Mouse (Mus musculus): Measurements from ENCODE around the gene Lrmda. TPM values are rescaled to one million over a fixed set of nuclear protein-coding genes. Genes with fewer than 3 reads are reported as not detected.

The Lrmda gene
- polyA plus RNA-seq, 1 experiment from 2014 or later: 0.66 TPM

- DNase-seq (ENCODE audit: low spot score) (no peak), ATAC-seq (ENCODE audit: insufficient read depth, low FRiP score, low TSS enrichment) (no peak)
- WGBS: 66% methylated on average over 4 of the region's 4 CpGs
- Histone ChIP-seq H3K27me3 (ENCODE audit: control insufficient read depth, insufficient read depth, low read length) (no peaks in the 10 kb centered on the region), H3K27ac (ENCODE audit: low read depth, low read length) (no peak overlapping the region), H3K4me1 (ENCODE audit: control insufficient read depth, insufficient read depth, low read length) (no peaks in the 10 kb centered on the region), H3K4me2 (ENCODE audit: low read depth) (no peak overlapping the region), H3K36me3 (ENCODE audit: control insufficient read depth, insufficient read depth, low read length) (no peaks in the 10 kb centered on the region), H3K9me3 (ENCODE audit: control insufficient read depth, low read length) (no peaks in the 10 kb centered on the region), H3K9ac (ENCODE audit: low read length) (no peak overlapping the region), H3K4me3 (ENCODE audit: low read depth, low read length) (no peak overlapping the region)
These were observed 667.4 kb downstream of the Lrmda start for GRCm38 (mm10) chr14:22686886-22687285.

GRCm38 (mm10) chr14:22688399-22688798 lies 668.9 kb downstream of the Lrmda start:
- Histone ChIP-seq H3K9me3 (ENCODE audit: control insufficient read depth, low read length) (no peaks in the 10 kb centered on the region), H3K4me3 (ENCODE audit: low read depth, low read length) (no peak overlapping the region), H3K4me1 (ENCODE audit: control insufficient read depth, insufficient read depth, low read length) (no peaks in the 10 kb centered on the region), H3K9ac (ENCODE audit: low read length) (no peak overlapping the region), H3K36me3 (ENCODE audit: control insufficient read depth, insufficient read depth, low read length) (no peaks in the 10 kb centered on the region), H3K27ac (ENCODE audit: low read depth, low read length) (no peak overlapping the region), H3K27me3 (ENCODE audit: control insufficient read depth, insufficient read depth, low read length) (no peaks in the 10 kb centered on the region), H3K4me2 (ENCODE audit: low read depth) (no peak overlapping the region)
- DNase-seq (ENCODE audit: low spot score) (no peak), ATAC-seq (ENCODE audit: insufficient read depth, low FRiP score, low TSS enrichment) (no peak)
- WGBS: 84% methylated on average over 2 of the region's 2 CpGs

- no peak for ATAC-seq (ENCODE audit: insufficient read depth, low FRiP score, low TSS enrichment)
- no peak for DNase-seq (ENCODE audit: low spot score)
- H3K27ac ChIP-seq (ENCODE audit: low read depth, low read length): no peak overlapping the region
These were observed 675.9 kb downstream of the Lrmda start for GRCm38 (mm10) chr14:22695448-22695847.

GRCm38 (mm10) chr14:22695931-22696365 lies 676.4 kb downstream of the Lrmda start:
- Histone ChIP-seq H3K27ac (ENCODE audit: low read depth, low read length) (no peak overlapping the region), H3K36me3 (ENCODE audit: control insufficient read depth, insufficient read depth, low read length) (no peaks in the 10 kb centered on the region), H3K4me3 (ENCODE audit: low read depth, low read length) (no peak overlapping the region), H3K4me2 (ENCODE audit: low read depth) (no peak overlapping the region), H3K9me3 (ENCODE audit: control insufficient read depth, low read length) (no peaks in the 10 kb centered on the region), H3K27me3 (ENCODE audit: control insufficient read depth, insufficient read depth, low read length) (no peaks in the 10 kb centered on the region), H3K9ac (ENCODE audit: low read length) (no peak overlapping the region), H3K4me1 (ENCODE audit: control insufficient read depth, insufficient read depth, low read length) (no peaks in the 10 kb centered on the region)
- DNase-seq (ENCODE audit: low spot score) (no peak), ATAC-seq (ENCODE audit: insufficient read depth, low FRiP score, low TSS enrichment) (no peak)
- 67% methylated on average over 4 of the region's 4 CpGs for WGBS

More at GRCm38 (mm10) chr14:22695448-22695847, 675.9 kb downstream of the Lrmda start:
- Histone ChIP-seq H3K9ac (ENCODE audit: low read length) (no peak overlapping the region), H3K27me3 (ENCODE audit: control insufficient read depth, insufficient read depth, low read length) (no peaks in the 10 kb centered on the region), H3K4me1 (ENCODE audit: control insufficient read depth, insufficient read depth, low read length) (no peaks in the 10 kb centered on the region), H3K4me3 (ENCODE audit: low read depth, low read length) (no peak overlapping the region), H3K4me2 (ENCODE audit: low read depth) (no peak overlapping the region), H3K9me3 (ENCODE audit: control insufficient read depth, low read length) (no peaks in the 10 kb centered on the region), H3K36me3 (ENCODE audit: control insufficient read depth, insufficient read depth, low read length) (no peaks in the 10 kb centered on the region)
- 75% methylated on average over 6 of the region's 6 CpGs for WGBS

GRCm38 (mm10) chr14:22700236-22700635 lies 680.7 kb downstream of the Lrmda start:
- ATAC-seq (ENCODE audit: insufficient read depth, low FRiP score, low TSS enrichment) (no peak), DNase-seq (ENCODE audit: low spot score) (no peak)
- Histone ChIP-seq H3K27ac (ENCODE audit: low read depth, low read length) (no peak overlapping the region), H3K27me3 (ENCODE audit: control insufficient read depth, insufficient read depth, low read length) (no peaks in the 10 kb centered on the region), H3K4me3 (ENCODE audit: low read depth, low read length) (no peak overlapping the region), H3K36me3 (ENCODE audit: control insufficient read depth, insufficient read depth, low read length) (no peaks in the 10 kb centered on the region), H3K4me2 (ENCODE audit: low read depth) (no peak overlapping the region), H3K9ac (ENCODE audit: low read length) (no peak overlapping the region), H3K9me3 (ENCODE audit: control insufficient read depth, low read length) (no peaks in the 10 kb centered on the region), H3K4me1 (ENCODE audit: control insufficient read depth, insufficient read depth, low read length) (no peaks in the 10 kb centered on the region)
- 97% methylated on average over 1 of the region's 1 CpGs for WGBS

GRCm38 (mm10) chr14:22700690-22701089 lies 681.2 kb downstream of the Lrmda start:
- H3K4me3 ChIP-seq (ENCODE audit: low read depth, low read length): no peak overlapping the region
- no peak overlapping the region for H3K27ac ChIP-seq (ENCODE audit: low read depth, low read length)
- ATAC-seq (ENCODE audit: insufficient read depth, low FRiP score, low TSS enrichment) (no peak), DNase-seq (ENCODE audit: low spot score) (no peak)
- no peaks in the 10 kb centered on the region for H3K9me3 ChIP-seq (ENCODE audit: control insufficient read depth, low read length)
- WGBS: 94% methylated on average over 2 of the region's 2 CpGs
- H3K9ac ChIP-seq (ENCODE audit: low read length): no peak overlapping the region
- no peaks in the 10 kb centered on the region for H3K36me3 ChIP-seq (ENCODE audit: control insufficient read depth, insufficient read depth, low read length)
- H3K4me2 ChIP-seq (ENCODE audit: low read depth): no peak overlapping the region
- no peaks in the 10 kb centered on the region for H3K4me1 ChIP-seq (ENCODE audit: control insufficient read depth, insufficient read depth, low read length)
- H3K27me3 ChIP-seq (ENCODE audit: control insufficient read depth, insufficient read depth, low read length): no peaks in the 10 kb centered on the region

GRCm38 (mm10) chr14:22707958-22708701 lies 688.6 kb downstream of the Lrmda start:
- Histone ChIP-seq H3K27me3 (ENCODE audit: control insufficient read depth, insufficient read depth, low read length) (no peaks in the 10 kb centered on the region), H3K9ac (ENCODE audit: low read length) (no peak overlapping the region), H3K4me1 (ENCODE audit: control insufficient read depth, insufficient read depth, low read length) (0 out of 2 replicates have a peak, but pooled peaks cover 3% of the 10 kb centered on the region), H3K4me3 (ENCODE audit: low read depth, low read length) (no peak overlapping the region), H3K36me3 (ENCODE audit: control insufficient read depth, insufficient read depth, low read length) (no peaks in the 10 kb centered on the region), H3K4me2 (ENCODE audit: low read depth) (no peak overlapping the region), H3K9me3 (ENCODE audit: control insufficient read depth, low read length) (no peaks in the 10 kb centered on the region), H3K27ac (ENCODE audit: low read depth, low read length) (no peak overlapping the region)
- 70% methylated on average over 9 of the region's 9 CpGs for WGBS
- ATAC-seq (ENCODE audit: insufficient read depth, low FRiP score, low TSS enrichment) (no peak), DNase-seq (ENCODE audit: low spot score) (no peak)

GRCm38 (mm10) chr14:22710071-22710661 lies 690.7 kb downstream of the Lrmda start:
- Histone ChIP-seq H3K4me3 (ENCODE audit: low read depth, low read length) (no peak overlapping the region), H3K27ac (ENCODE audit: low read depth, low read length) (no peak overlapping the region), H3K27me3 (ENCODE audit: control insufficient read depth, insufficient read depth, low read length) (no peaks in the 10 kb centered on the region), H3K36me3 (ENCODE audit: control insufficient read depth, insufficient read depth, low read length) (no peaks in the 10 kb centered on the region), H3K9ac (ENCODE audit: low read length) (no peak overlapping the region), H3K4me1 (ENCODE audit: control insufficient read depth, insufficient read depth, low read length) (0 out of 2 replicates have a peak, but pooled peaks cover 3% of the 10 kb centered on the region), H3K9me3 (ENCODE audit: control insufficient read depth, low read length) (no peaks in the 10 kb centered on the region), H3K4me2 (ENCODE audit: low read depth) (no peak overlapping the region)
- DNase-seq (ENCODE audit: low spot score) (no peak), ATAC-seq (ENCODE audit: insufficient read depth, low FRiP score, low TSS enrichment) (no peak)
- 30% methylated on average over 6 of the region's 6 CpGs for WGBS

GRCm38 (mm10) chr14:22712388-22712787 lies 692.9 kb downstream of the Lrmda start:
- Histone ChIP-seq H3K27me3 (ENCODE audit: control insufficient read depth, insufficient read depth, low read length) (no peaks in the 10 kb centered on the region), H3K9ac (ENCODE audit: low read length) (no peak overlapping the region), H3K36me3 (ENCODE audit: control insufficient read depth, insufficient read depth, low read length) (no peaks in the 10 kb centered on the region), H3K9me3 (ENCODE audit: control insufficient read depth, low read length) (no peaks in the 10 kb centered on the region), H3K4me1 (ENCODE audit: control insufficient read depth, insufficient read depth, low read length) (0 out of 2 replicates have a peak, but pooled peaks cover 3% of the 10 kb centered on the region), H3K4me3 (ENCODE audit: low read depth, low read length) (no peak overlapping the region), H3K27ac (ENCODE audit: low read depth, low read length) (no peak overlapping the region), H3K4me2 (ENCODE audit: low read depth) (no peak overlapping the region)
- no peak for ATAC-seq (ENCODE audit: insufficient read depth, low FRiP score, low TSS enrichment)
- DNase-seq (ENCODE audit: low spot score): no peak

All from neural tube, embryonic 11.5 days (tissue).